Mouse (Mus musculus): ENCODE results near the gene Fmnl2. TPM values are rescaled to one million over a fixed set of nuclear protein-coding genes. Genes with fewer than 3 reads are reported as not detected.

Gene Fmnl2
- polyA plus RNA-seq, 1 experiment from 2014 or later, result 13.7 TPM

DNA sequence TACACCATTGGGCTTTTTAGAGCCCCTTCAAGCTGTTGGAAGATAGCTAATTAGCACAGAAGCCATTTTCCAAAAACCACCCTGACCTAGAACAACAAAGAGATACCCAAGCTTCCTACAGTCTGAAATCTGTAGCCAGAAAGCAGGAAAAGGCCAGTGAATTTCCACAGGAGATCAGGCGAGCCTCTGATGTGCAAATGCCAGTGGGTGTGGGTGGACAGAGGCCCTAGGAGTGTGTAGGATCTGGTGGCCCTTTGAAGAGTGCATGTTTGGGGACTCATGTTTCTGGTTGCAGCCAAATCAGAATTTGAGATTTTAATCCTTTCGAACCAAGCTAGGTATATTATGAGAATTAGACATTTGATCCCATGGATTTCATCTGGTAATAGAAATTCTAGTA, 88.4 kb downstream of the Fmnl2 start:
- Histone ChIP-seq H3K36me3 (no peaks in the 10 kb centered on the region), H3K9ac (no peak overlapping the region), H3K27ac (no peak overlapping the region), H3K4me1 (peaks cover 39% of the 10 kb centered on the region), H3K4me3 (no peak overlapping the region), H3K4me2 (no peak overlapping the region), H3K9me3 (no peaks in the 10 kb centered on the region), H3K27me3 (no peaks in the 10 kb centered on the region)
- ATAC-seq (ENCODE audit: insufficient number of reproducible peaks, insufficient read depth, low FRiP score, low TSS enrichment, low read depth), result no peak
- 37% methylated on average over 2 of the region's 2 CpGs for WGBS

DNA sequence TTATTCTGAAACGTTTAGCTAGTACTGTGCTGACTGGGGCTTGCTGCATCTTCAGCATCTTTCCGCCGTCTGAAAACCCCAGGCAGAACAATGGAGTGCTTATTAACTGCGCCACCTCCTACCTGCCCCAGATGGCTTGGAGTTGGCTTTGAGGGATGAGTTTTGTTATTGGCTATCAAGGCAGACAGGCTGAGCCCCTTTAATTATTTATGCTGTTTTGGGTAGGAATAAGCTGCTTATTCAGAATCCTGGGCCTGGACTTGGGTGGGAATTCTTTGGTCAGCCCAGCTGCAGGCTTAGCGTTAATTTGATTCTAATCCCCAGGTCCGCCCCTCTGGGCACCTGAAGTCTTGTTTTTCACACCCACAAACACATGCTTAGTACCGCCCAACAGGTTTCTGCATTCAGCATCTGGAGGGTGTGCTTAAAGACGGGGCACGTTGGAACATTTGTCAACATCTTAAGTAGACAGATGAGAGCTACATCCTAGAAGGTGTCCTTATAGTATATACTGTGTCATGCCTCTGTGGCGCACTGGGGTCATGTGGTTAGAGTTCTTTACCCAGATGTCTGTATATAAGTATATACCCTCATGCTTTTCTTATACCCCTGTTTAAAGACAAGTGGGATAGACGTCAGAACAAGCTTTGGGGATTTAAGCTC, 89.0 kb downstream of the Fmnl2 start:
- Histone ChIP-seq H3K4me3 (no peak overlapping the region), H3K9me3 (no peaks in the 10 kb centered on the region), H3K27ac (peak overlapping the region; percentile 40; the same call in 1 of the 2 replicates), H3K4me2 (no peak overlapping the region), H3K36me3 (no peaks in the 10 kb centered on the region), H3K9ac (no peak overlapping the region), H3K4me1 (peaks cover 41% of the 10 kb centered on the region), H3K27me3 (no peaks in the 10 kb centered on the region)
- no peak for ATAC-seq (ENCODE audit: insufficient number of reproducible peaks, insufficient read depth, low FRiP score, low TSS enrichment, low read depth)
- 46% methylated on average over 11 of the region's 11 CpGs for WGBS

DNA sequence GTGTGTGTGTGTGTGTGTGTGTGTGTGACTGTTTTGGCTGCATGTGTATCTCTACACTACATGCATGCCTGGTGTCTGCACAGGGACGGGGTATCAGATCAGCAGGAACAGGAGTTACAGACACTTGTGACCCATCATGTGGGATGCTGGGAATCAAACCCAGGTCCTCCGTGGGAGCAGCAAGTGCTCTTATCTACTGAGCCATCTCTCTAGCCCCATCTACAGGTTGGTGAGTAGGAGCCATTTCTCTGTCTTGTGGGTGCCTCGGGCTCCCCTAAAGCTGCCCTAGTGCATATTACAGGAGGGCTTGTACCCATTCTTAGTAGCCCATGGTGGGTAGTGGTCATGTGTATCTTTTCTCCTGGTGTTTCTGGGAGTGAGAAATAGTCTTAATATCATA, 90.7 kb downstream of the Fmnl2 start:
- H3K27me3 ChIP-seq, result no peaks in the 10 kb centered on the region
- no peak overlapping the region for H3K9ac ChIP-seq
- WGBS, result 95% methylated on average over 3 of the region's 3 CpGs
- peaks cover 48% of the 10 kb centered on the region for H3K4me1 ChIP-seq
- H3K4me3 ChIP-seq, result no peak overlapping the region
- H3K9me3 ChIP-seq, result no peaks in the 10 kb centered on the region
- H3K4me2 ChIP-seq, result no peak overlapping the region
- no peak for ATAC-seq (ENCODE audit: insufficient number of reproducible peaks, insufficient read depth, low FRiP score, low TSS enrichment, low read depth)
- H3K36me3 ChIP-seq, result no peaks in the 10 kb centered on the region
- H3K27ac ChIP-seq, result no peak overlapping the region

DNA sequence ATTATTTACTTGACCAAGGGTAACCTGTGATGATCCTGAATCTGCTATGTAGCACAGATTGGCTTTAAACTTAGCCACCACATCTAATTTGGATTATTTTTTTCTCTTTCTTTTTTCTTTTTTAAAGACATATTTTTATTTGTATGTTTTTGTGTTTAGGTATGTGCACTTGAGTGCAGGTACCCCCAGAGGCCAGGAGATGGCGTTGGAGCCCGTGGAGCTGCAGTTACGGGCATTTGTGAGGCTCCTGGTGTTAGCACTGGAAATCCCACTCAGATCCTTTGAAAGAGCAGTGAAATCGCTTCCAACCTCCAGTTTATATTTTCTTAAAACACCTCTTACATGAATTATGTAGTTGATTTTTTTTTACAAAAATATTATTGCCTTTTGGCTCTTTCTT, 91.9 kb downstream of the Fmnl2 start:
- H3K4me2 ChIP-seq, result no peak overlapping the region
- H3K4me3 ChIP-seq, result no peak overlapping the region
- 95% methylated on average over 4 of the region's 4 CpGs for WGBS
- H3K9me3 ChIP-seq, result no peaks in the 10 kb centered on the region
- H3K27me3 ChIP-seq, result no peaks in the 10 kb centered on the region
- no peak overlapping the region for H3K27ac ChIP-seq
- no peak overlapping the region for H3K9ac ChIP-seq
- H3K4me1 ChIP-seq, result peaks cover 42% of the 10 kb centered on the region
- ATAC-seq (ENCODE audit: insufficient number of reproducible peaks, insufficient read depth, low FRiP score, low TSS enrichment, low read depth), result no peak
- H3K36me3 ChIP-seq, result no peaks in the 10 kb centered on the region

DNA sequence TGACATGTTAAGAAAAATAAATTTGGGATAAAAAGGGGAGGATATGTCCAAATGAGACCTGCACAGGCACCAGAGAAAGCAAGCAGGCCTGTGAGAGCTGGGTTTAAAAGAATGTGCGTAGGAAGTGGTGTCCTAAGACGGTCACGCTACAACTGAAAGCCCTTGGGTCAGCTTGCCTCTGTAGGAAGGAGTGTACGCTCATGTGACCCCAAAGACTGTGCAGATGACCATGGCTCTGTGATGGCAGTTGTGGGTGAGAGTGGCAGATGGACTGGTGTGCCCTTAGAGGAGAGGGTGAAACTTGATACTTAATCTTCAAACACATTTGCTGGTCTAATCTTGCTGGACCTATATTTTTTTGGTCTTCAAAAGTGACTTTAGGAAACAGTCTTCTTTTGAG, 92.6 kb downstream of the Fmnl2 start:
- no peak overlapping the region for H3K4me2 ChIP-seq
- 0 out of 2 replicates have a peak overlapping the region, but pooled peaks have one; percentile 30 for H3K27ac ChIP-seq
- H3K36me3 ChIP-seq, result no peaks in the 10 kb centered on the region
- H3K9ac ChIP-seq, result no peak overlapping the region
- H3K9me3 ChIP-seq, result no peaks in the 10 kb centered on the region
- ATAC-seq (ENCODE audit: insufficient number of reproducible peaks, insufficient read depth, low FRiP score, low TSS enrichment, low read depth), result no peak
- H3K4me3 ChIP-seq, result no peak overlapping the region
- no peaks in the 10 kb centered on the region for H3K27me3 ChIP-seq
- H3K4me1 ChIP-seq, result peaks cover 40% of the 10 kb centered on the region
- WGBS, result 71% methylated on average over 4 of the region's 4 CpGs

DNA sequence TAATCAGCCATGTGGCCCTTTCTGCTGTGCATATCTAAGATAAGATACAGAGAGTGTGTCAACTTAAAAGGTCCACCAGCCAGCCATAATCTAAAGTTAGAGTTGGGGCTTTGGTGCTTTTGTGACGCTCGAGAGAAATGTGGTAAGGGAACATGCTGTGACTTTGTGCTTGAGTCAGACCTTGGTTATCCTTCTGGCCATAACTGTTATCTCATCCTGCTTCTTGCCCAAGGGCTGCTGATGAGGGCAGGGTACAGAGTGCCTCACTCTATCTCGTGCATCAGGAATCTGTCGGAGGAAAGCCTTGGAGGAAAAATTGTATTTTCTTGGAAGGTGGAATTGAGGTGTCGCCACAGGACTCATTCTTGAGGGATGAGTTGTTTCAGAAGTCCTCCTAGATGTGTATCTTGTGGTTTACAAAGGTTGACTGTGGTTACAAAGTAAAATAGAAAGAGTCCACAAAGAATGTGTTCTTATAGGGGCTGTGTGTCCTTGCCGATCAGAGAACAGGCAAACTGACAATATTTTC, 94.6 kb downstream of the Fmnl2 start:
- Histone ChIP-seq H3K4me1 (peaks cover 29% of the 10 kb centered on the region), H3K4me2 (no peak overlapping the region), H3K4me3 (no peak overlapping the region), H3K27ac (no peak overlapping the region), H3K9ac (no peak overlapping the region), H3K9me3 (no peaks in the 10 kb centered on the region), H3K36me3 (no peaks in the 10 kb centered on the region), H3K27me3 (no peaks in the 10 kb centered on the region)
- 74% methylated on average over 6 of the region's 6 CpGs for WGBS
- no peak for ATAC-seq (ENCODE audit: insufficient number of reproducible peaks, insufficient read depth, low FRiP score, low TSS enrichment, low read depth)

DNA sequence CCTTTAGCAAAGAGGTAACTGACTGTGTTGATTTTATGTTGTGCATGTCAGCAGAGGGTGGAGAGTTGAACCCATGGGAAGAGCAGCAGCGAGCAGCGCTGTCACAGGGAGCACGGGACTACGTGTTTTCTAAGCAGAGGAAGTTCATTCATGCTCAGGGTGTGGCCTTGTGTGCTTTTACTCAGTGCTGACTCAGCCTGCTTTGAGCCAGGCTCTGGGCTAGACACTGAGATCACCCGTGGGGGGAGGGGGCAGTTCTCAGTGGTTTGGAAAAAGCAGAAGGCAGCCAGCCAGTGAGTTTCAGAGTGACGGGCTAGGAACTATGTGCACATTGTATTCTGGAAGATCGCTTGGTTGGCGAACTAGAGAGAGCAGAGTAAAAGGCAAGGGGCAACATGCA, 97.4 kb downstream of the Fmnl2 start:
- Histone ChIP-seq H3K36me3 (no peaks in the 10 kb centered on the region), H3K9me3 (no peaks in the 10 kb centered on the region), H3K4me3 (no peak overlapping the region), H3K9ac (no peak overlapping the region), H3K4me2 (no peak overlapping the region), H3K4me1 (peaks cover 54% of the 10 kb centered on the region), H3K27me3 (no peaks in the 10 kb centered on the region), H3K27ac (no peak overlapping the region)
- ATAC-seq (ENCODE audit: insufficient number of reproducible peaks, insufficient read depth, low FRiP score, low TSS enrichment, low read depth), result no peak
- 69% methylated on average over 8 of the region's 8 CpGs for WGBS

DNA sequence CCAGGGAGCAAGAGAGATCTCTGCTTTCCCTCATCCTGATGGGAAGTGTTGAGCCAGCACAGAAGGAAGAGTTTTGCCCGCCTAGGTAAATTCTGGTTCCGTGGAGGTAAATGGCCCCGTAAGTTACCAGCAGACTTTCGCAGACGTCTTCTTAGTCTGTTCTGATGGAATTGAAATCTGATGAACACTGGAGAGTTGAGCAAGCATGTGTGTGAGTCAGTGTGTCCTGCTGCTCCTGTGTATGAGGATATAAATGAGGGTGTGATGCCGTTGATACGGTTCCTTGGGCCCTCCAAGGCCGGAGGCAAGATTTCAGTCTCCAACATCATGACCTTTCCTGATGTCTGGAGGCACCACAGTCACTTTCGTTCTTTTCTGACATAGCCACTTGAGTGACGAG, 98.2 kb downstream of the Fmnl2 start:
- ATAC-seq (ENCODE audit: insufficient number of reproducible peaks, insufficient read depth, low FRiP score, low TSS enrichment, low read depth), result no peak
- H3K27ac ChIP-seq, result no peak overlapping the region
- no peaks in the 10 kb centered on the region for H3K9me3 ChIP-seq
- H3K4me3 ChIP-seq, result no peak overlapping the region
- no peak overlapping the region for H3K4me2 ChIP-seq
- no peaks in the 10 kb centered on the region for H3K27me3 ChIP-seq
- 88% methylated on average over 10 of the region's 10 CpGs for WGBS
- H3K4me1 ChIP-seq, result peaks cover 54% of the 10 kb centered on the region
- no peaks in the 10 kb centered on the region for H3K36me3 ChIP-seq
- H3K9ac ChIP-seq, result no peak overlapping the region

DNA sequence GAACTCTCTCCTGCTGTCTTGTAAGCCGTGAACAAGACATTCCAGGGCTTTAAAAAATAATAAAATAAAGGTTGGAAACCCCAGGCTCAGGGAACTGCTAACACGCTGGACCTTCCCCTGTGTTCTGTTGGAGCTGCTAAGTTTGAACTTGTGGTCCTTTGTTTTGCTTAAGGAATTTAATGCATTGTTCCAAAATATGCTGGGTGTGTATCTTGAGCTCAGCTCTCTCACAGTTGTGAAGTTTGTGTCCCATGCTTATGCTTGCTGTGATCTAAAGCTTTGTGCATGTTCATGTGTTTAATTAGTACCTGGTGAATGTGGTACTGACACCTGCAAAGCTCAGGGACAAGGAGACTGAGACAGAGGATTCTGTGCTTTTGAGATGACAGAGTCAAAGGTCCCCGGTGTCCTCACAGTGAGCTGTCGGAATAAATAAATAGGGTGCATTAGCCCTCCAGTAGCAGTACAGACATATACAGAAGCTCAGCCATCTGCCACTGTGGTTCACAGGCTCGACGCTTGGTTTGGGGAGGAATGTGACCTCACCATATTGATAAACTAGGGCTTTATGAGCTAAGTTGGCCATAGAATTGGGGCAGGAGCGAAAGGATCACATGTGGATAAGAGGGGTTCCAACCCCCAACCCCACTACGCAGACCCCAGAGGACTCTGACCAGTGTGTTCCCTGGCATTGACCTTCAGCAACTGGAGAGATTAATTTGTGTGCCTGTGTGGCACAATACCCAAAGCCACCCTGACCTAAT, 100.3 kb downstream of the Fmnl2 start:
- no peaks in the 10 kb centered on the region for H3K9me3 ChIP-seq
- no peaks in the 10 kb centered on the region for H3K36me3 ChIP-seq
- peak overlapping the region; percentile 40; the same call in 1 of the 2 replicates for H3K9ac ChIP-seq
- peak overlapping the region; percentile 50 for H3K4me2 ChIP-seq
- ATAC-seq (ENCODE audit: insufficient number of reproducible peaks, insufficient read depth, low FRiP score, low TSS enrichment, low read depth), result no peak
- H3K4me1 ChIP-seq, result peaks cover 47% of the 10 kb centered on the region
- peak overlapping the region; percentile 75 for H3K27ac ChIP-seq
- no peaks in the 10 kb centered on the region for H3K27me3 ChIP-seq
- no peak overlapping the region for H3K4me3 ChIP-seq
- 42% methylated on average over 8 of the region's 8 CpGs for whole genome bisulfite sequencing

DNA sequence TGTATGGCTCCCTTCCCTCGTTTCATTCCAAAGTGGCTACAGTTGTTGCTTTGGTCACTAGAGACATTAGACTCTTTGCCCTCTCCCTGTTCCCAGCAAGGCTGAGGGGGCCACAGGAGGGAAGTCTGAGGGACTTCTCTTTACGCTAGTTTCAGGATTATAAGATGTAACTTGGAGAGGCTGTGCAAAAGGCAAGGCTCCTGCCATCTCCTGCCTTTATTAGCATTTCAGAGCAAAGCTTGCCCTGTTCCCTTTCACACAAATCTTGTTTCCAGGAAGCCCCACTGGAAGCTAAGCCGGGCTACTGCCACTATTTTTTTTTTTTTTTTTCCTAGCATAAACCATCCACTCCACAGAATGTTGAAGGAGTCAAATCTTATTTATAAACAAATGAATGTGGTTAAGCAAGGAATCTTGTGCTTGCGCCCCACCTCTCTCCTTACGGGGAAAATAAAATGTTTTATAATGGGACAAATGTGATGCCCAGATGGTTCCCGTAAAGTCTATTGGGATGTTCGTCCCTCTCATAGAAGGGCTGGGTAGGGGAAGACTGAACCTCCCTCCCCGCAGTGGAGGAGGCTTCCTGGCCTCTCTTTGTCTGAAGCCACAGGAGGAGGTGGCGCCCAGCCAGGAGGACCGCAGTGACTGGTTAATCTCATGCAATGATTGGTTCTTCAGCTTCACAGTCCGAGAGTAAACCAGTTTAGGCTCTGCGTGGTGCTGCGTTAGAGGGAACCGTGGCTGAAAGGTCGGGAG, 101.1 kb downstream of the Fmnl2 start:
- H3K9ac ChIP-seq, result peak overlapping the region; percentile 40; the same call in 1 of the 2 replicates

DNA sequence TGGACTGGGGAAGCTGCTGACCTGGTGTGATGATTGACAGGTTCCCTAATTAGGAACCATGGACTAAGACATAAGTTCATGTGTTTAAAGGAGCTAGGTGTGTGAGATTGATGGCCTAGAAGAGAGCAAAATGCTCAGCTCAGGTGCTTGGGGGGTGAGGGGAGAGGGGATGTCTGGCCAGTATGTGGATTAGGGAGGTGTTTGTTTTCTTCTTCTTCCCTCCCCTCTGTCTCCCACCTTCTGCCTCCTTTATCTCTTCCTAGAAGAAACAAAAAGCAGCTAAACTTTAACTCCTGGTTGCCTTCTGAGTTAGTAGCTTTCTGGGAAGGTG, 101.6 kb downstream of the Fmnl2 start:
- Histone ChIP-seq H3K4me3 (0 out of 2 replicates have a peak overlapping the region, but pooled peaks have one; percentile 3), H3K4me1 (peaks cover 59% of the 10 kb centered on the region), H3K27me3 (no peaks in the 10 kb centered on the region), H3K9me3 (no peaks in the 10 kb centered on the region), H3K9ac (no peak overlapping the region), H3K27ac (peak overlapping the region; percentile 75), H3K36me3 (no peaks in the 10 kb centered on the region), H3K4me2 (peak overlapping the region; percentile 50)
- ATAC-seq (ENCODE audit: insufficient number of reproducible peaks, insufficient read depth, low FRiP score, low TSS enrichment, low read depth), result no peak

More for the DNA sequence above, 101.1 kb downstream of the Fmnl2 start:
- Histone ChIP-seq H3K36me3 (no peaks in the 10 kb centered on the region), H3K9me3 (no peaks in the 10 kb centered on the region), H3K27ac (peak overlapping the region; percentile 75), H3K27me3 (no peaks in the 10 kb centered on the region), H3K4me2 (peak overlapping the region; percentile 50), H3K4me3 (peak overlapping the region; percentile 3; the same call in 1 of the 2 replicates), H3K4me1 (peaks cover 53% of the 10 kb centered on the region)
- WGBS, result 5% methylated on average over 15 of the region's 15 CpGs
- peak; percentile 75 for ATAC-seq (ENCODE audit: insufficient number of reproducible peaks, insufficient read depth, low FRiP score, low TSS enrichment, low read depth)

Data from embryonic facial prominence, embryonic 13.5 days (tissue).